Mouse (Mus musculus): ENCODE results near the gene Dcx. TPM values are rescaled to one million over a fixed set of nuclear protein-coding genes. Genes with fewer than 3 reads are reported as not detected.

Dcx gene
- not detected for total RNA-seq (2021)
- long read RNA-seq, experiment 1: 0 reads
- long read RNA-seq, experiment 2: 0 reads

DNA sequence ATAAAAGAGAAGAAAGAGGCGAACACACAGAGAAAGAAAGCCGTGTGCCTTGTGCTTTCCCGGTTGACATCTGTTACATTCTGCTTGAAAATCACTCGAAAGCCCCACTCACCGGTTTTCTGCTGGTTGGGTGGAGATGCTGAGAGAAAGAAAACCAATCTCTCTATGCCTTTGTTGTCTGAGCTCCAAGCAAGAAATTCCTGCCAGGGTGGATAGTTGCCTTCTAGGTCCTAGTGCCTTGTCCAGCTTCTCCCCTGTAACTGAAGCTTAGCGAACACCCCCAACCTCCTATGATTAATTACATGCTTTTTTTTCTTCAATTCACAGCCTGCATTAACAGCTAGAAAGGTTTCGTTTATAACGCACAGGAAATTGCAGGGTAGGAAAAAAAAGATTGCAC is at the start of gene Dcx:
Dcx (minus strand) TSS at position 354 of the 400 bp plus-strand sequence.
- intact Hi-C loops (cut with DNase I): no loop called here
- no peak for DNase-seq

DNA sequence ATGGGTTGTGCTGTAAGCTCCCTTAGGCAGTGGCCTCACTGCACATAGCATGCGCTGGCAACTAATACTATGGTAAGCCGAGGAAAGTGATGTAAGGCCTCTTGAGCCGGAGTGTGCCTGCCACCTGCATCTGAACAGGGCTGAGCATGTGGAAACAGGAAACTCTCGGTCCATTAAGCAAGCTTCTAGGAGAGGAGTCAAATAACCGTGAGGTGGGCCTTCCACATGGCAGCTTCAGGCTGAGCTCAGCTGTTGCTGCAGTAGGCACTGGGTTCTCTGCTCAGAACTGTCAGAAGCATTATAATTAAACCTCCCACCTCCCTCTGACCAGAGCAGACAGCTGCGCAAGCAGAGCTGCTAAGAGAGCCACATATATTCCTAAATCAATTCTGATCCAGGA is 33.1 kb upstream of the Dcx start:
- intact Hi-C loops (cut with DNase I): no loop called here
- DNase-seq: no peak

GRCm38 (mm10) chrX:143933671-143934070 is 560 bp upstream of the Dcx start:
- DNase-seq: no peak
- intact Hi-C loops (cut with DNase I): no loop called here

DNA sequence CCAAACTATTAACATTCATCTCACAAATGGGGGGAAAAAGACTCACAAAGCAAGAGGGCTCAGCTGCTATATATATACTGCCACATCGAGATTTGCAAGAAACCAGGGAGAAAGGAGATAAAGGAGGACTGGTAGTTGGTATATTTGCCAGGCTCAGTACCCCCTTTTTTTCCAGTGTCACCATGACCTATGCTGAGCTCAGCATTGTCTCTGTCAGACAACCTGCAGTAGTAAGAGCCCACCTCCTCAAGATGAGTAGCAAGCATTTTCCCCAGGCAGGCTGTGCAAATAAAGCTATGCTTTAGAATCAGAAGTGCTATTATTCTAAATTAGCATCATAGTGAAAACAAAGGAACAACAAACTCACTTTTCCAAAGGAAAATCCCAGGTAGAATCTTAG is 581 bp downstream of the Dcx start:
- DNase-seq: no peak
- intact Hi-C loops (cut with DNase I): no loop called here

DNA sequence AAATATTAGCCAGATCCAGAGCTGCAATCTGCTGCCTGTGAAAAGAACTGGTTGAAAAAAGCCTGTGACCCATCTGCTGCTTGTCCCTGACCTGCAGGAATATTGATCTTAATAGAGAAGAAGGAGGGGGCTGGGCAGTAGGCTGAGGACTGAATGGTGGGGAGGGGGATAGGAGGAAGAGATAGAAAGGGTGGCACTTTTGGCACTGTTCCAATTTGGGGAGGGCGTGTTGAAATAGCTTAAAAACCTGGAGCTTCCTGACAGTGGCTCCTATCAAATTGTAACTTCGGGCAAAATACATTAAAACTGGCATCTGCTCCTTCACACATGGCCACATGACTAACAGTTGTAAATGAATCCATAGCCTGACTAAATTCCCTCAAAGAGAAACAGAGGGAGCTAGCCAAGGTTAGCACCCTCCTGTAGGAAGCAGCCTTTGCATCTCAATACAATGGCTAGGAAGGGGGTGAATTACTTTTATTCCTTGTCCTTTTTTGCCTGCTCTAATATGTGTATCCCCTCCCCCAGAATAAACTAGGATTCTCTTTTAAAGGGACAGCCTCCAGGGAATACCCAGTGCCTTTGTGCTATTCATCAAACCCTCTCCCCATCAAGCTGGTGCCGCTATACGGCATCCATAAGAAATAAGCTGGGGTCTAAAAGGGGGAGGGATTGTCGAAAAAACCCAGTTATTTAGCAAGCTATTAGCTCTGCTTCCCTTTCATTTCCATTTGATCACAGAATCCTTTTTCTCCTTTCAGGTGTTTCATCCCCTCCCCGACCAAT is 1.5 kb downstream of the Dcx start:
- no peak for DNase-seq
- intact Hi-C loops (cut with DNase I): no loop called here

- intact Hi-C loops (cut with DNase I): no loop called here
- no peak for DNase-seq
Measured at GRCm38 (mm10) chrX:143922070-143922469, 11.0 kb downstream of the Dcx start.

- intact Hi-C loops (cut with DNase I): no loop called here
- DNase-seq: no peak
Measured at GRCm38 (mm10) chrX:143906699-143907471, 26.2 kb downstream of the Dcx start.

DNA sequence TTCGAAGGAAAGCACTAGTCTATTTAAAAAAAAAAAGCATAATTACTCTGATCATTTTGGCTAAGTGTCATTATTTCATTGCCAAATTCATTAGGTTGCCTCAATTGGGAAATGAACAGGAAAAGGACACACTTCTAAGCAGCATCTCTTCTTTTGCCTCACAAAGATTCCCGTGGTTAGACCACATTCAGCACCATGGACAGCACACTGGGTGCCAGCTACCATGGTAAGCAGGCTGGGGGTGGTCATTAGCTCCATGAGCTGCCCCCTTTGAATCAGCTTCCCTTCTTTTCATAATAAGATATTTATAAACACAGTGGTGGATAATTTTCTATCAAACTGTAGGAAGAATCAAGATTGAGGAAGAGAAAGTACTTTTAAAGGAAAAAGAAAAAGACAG is 28.4 kb downstream of the Dcx start:
- intact Hi-C loops (cut with DNase I): no loop called here
- no peak for DNase-seq

GRCm38 (mm10) chrX:143902300-143902699 is 30.8 kb downstream of the Dcx start:
- DNase-seq: no peak
- intact Hi-C loops (cut with DNase I): no loop called here

- intact Hi-C loops (cut with DNase I): no loop called here
- DNase-seq: no peak
Measured at GRCm38 (mm10) chrX:143897363-143898285, 35.5 kb downstream of the Dcx start.

GRCm38 (mm10) chrX:143896936-143897335 is 36.2 kb downstream of the Dcx start:
- no peak for DNase-seq
- intact Hi-C loops (cut with DNase I): no loop called here

DNA sequence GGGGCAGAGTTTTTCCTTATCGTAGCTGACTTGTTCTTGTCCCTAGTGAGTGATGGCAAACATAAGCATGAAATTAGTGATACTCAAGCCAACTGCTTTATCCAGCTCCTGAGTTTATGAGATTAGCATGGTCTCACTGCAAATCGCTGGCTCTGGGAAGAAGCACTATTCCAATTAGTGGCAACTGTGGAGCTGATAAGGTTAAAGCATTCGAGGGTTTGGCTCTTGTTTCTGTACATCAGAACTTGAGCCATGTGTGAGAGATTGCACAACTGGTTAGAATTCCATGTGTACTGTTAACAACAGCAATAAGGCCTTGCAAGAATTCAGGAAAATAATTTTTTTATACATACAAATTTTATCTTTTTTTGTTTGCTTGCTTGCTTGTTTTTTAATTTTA is 39.9 kb downstream of the Dcx start:
- no peak for DNase-seq
- intact Hi-C loops (cut with DNase I): no loop called here

GRCm38 (mm10) chrX:143885765-143886164 is 47.3 kb downstream of the Dcx start:
- intact Hi-C loops (cut with DNase I): no loop called here
- no peak for DNase-seq

- intact Hi-C loops (cut with DNase I): no loop called here
- DNase-seq: no peak
Measured at GRCm38 (mm10) chrX:143884953-143885352, 48.2 kb downstream of the Dcx start.

DNA sequence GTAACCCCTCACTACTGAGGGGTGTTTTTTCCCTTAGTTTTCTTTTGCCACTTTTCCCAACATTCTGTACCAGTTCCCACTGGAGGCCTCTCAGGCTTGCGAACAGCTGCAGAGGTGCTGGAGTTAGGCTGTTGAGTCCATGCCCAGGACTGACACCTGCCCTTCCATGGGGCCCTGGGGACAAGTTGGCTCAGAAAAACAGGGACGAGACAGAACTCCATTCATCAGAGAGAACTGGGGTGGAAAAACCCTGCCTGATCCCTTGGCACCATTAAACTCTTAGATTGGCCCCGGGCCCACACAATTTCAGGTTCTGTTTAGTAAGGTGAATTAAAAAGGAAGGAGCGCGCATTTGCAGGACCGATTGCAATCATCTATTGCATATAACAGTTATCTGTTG is 48.8 kb downstream of the Dcx start:
- DNase-seq: no peak
- intact Hi-C loops (cut with DNase I): no loop called here

DNA sequence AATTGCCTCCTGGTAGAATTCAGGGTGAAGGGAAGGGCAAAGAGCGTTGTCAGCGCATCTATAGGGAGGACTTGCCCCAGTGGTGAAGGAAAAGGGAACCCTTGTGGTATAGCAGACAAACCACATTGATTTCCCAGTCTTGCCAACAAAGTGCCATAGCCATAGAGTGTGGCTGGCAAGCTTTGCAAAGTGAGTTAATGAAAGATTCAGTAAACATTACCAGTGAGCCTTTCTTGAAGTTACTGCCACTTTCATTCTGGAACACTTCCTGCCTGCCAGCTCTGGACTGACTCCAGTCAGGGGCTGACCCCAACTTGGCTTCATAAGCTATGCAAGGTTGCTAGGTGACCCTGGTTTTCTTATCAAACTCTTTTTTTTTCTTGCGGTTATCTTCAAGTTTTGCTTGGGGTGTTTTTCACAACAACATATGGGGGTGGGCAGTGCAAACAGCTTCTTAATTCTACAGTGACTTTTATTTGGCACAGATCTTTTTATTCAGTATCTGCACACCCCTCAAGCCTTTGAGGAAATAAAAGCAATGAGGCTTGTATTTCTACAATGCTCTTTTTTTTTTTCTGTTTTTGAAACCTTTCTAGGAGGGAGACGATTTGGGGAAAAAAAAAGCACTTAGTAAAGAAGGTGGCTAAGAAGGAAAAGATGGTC is 51.2 kb downstream of the Dcx start:
- intact Hi-C loops (cut with DNase I): no loop called here
- no peak for DNase-seq

DNA sequence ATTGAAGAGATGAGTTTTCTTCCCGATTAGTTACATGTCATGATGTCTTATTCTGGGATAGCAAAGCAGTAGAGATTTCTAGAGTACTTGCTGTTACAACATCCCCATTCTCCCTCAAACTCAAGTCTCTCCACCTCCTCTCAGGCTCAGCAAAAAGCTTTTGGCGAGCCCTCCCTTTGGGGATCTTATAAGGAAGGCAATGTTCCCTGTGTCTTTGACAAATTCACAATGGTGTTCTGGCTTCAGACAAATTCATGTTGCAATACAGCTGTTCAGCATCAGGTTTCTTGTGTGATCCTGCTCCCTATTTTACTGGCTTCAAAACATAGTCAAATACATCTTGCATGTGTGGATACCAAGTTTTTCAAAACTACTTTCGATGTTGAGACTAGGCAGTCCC is 53.5 kb downstream of the Dcx start:
- intact Hi-C loops (cut with DNase I): no loop called here
- no peak for DNase-seq

- DNase-seq: no peak
- intact Hi-C loops (cut with DNase I): no loop called here
Measured at GRCm38 (mm10) chrX:143867129-143867664, 65.9 kb downstream of the Dcx start.

DNA sequence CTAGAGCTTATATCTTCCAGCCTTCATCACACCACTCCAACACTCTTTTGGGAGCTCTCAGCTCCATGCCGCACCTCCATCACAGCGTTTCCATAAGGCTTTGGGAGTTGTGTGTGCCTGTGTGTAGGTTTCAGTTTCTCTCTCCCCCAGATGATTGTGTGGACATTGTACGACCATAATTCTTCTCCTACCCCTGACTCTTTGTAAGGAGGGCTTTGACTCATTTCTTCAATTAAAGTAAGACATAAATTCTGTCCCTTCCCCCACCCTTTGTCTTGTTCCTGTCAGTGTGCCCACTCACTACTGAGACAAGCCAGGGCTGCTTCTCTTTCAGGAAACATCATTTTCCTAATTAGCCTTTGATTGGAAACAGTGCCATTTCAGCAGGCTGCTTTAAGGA is 81.8 kb downstream of the Dcx start:
- intact Hi-C loops (cut with DNase I): no loop called here
- no peak for DNase-seq

GRCm38 (mm10) chrX:143849969-143850368 is 83.1 kb downstream of the Dcx start:
- intact Hi-C loops (cut with DNase I): no loop called here

More at GRCm38 (mm10) chrX:143849969-143850368, 83.1 kb downstream of the Dcx start:
- no peak for DNase-seq
